Mouse (Mus musculus) 3134 (cell line): Measurements from ENCODE around the gene Arhgap19.
A peak's percentile ranks its signal among the peaks of the same experiment; 100 is the strongest.
"Not testable (repeated sequence)": the region's sequence is repeated elsewhere in the genome, so short reads cannot be mapped to it uniquely, and the experiment has no call there.

ENCODE experiments used
- DNase-seq: peaks from one replicate; pipeline ENCODE4 v3.0.0-alpha.2; 2011; ENCODE audit warnings: low spot score; ENCODE audit not compliant: insufficient read length; ENCODE audit errors: extremely low read depth

Gene Arhgap19

GRCm38 (mm10) chr19:41801742-41802369 is at the start of gene Arhgap19:
TSS of gene Arhgap19 (minus strand) at chr19:41802047.
- DNase-seq, result peak; percentile 96

- DNase-seq, result no peak
These were observed 49.1 kb upstream of the Arhgap19 start for GRCm38 (mm10) chr19:41850719-41851543.

GRCm38 (mm10) chr19:41850021-41850718 is 48.3 kb upstream of the Arhgap19 start:
- DNase-seq, result no peak

DNA sequence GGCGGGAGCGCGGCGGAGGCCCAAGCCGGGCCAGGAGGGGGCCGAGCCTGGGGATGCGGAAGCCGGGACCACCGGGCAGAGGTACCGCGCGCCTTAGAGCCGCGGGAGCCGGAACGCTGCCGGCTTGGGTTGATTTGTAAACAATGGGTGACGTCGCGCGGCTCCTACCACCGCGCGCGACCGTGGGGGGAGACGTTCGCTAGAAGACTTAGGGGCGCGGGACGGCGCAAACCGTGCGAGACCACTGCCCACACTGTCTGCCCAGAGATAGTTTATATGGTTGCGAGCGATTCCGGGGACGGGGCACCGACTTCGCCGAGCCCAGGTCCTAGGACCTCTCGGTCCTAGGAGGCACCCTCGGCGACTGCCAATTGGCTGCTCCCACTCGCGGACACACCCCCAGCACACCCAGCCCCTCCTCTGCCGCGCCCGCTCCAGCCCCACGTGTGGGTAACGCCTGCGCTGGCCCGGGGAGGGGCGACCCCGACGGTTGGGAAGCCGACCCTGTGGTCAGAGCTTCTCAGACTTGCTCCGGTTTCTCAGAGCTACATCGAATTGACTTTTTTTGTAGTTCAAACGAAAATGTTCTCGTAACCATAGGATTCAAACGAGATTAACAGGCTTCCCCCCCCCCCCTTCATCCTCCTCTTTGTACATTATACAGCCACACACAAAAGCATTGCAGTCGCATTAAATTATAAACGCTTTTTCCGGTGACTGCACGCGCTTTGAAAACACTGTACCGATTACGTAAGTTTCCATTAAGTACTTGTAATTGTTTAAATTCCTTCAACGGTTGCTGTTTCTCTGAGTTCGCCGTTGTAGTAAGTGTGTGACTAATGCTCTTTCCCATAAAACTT is 46.4 kb upstream of the Arhgap19 start, which contains the start of gene Frat2:
Gene Frat2 (minus strand): TSS at position 141 of the 860 bp plus-strand sequence.
- peak; percentile 94 for DNase-seq

DNA sequence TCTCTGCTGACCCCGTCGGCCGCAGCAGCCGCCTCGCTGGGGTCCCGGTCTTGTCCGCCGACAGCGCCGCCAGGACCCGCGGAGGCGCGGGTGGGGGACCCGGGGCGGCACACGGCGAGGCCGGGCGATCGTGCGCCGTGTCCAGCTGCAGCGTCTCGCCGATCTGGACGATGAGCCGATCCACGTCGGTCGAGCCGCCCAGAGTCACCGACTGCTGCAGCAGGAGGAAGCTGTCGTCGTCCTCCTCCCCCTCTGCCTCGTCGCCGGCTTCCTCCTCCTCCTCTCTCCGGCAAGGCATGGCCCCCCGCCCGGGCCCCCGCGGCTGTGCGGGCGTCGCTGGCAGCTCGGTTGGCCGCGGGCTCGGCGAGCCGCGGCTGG is 45.8 kb upstream of the Arhgap19 start:
- DNase-seq, result not testable (repeated sequence)

GRCm38 (mm10) chr19:41847091-41847581 is 45.3 kb upstream of the Arhgap19 start:
- DNase-seq, result no peak

DNA sequence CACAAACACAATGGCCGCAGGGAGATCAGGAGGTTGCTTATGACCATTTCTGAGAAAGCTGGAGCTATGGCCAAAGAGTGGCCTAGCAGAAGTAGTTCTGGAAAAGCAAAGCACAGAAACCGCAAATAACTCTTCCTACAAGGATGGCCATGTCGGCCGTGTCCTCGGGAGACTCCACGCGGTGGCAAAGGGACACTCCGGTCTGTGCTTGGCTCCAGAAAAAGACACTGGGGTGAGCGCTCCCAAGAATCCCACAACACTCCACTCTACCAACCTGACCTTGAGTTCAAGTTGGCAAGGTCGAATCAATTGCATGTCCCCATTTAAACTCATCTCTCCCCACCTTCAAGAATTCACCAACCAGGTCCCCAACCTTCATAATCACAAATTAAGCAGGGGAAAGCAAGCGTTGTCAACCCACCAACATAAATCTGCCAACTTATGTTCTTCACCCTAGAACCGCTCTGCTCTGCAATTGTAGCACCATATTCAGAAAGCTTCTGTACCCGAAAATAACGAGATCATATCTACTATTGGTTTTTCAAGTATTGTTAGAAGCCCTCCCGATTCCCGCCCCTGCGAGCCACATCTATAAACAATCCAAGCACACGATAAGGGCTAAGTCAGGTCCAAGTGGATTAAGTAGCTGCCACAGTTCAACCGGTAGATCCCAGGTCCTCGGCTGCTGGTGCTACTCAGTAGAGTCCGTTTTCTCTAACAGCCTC is 44.7 kb upstream of the Arhgap19 start:
- DNase-seq, result no peak

DNA sequence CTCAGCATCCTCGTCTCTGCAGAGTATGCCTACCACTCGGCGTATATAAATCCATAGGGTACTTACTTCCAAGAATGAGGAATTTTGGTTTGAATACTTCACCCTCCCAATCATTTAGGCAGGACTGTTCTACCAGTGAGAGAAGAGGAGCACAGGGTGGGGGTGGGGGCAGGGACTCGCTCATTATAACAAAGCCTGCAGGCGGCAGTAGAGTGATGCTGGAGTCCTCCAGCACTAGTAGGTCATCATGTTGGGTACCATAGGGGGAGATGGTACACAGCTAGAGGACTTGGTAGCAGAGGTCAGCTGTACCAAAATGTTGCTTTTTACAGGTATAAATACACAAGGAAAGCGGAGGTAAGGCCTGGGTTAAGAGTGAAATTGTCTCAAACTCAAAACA is 42.5 kb upstream of the Arhgap19 start:
- DNase-seq, result no peak

DNA sequence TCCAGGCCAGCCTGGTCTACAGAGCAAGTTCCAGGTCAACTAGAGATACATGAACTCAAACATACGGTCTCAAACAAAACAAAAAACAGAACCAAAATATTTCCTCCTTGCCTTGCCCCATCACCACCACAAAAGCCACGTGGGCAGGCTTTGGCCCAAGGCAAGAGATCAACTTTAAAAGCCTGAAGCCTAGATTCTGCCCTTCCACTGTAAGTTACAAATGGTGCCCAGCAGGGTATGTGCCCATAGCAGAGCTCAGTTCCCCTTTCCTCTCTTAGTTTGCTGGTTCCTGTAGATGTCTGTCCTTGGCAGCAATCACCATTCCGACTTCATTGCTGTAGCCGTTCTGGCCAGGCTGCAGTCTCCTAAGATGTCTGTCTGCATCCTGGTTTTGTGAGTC is 40.9 kb upstream of the Arhgap19 start:
- DNase-seq, result no peak

DNA sequence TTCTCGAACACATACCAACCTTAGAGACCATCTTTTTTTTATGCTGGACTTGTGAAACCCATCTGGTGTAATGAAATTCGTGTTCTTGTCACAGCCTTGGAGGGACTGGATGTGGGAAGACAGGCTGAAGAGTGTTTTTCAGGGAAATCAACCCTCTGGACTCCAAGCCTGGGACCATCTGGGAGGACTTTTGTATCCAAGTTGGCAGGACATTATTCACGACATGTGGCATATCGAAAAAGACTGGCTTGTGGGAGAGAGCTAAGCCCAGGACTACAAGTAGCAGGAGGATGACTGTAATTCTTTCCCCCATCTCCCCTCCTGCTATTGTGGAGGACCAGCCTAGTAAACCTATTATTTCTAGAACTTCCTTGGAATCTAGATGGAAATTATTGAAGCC is 40.3 kb upstream of the Arhgap19 start:
- DNase-seq, result no peak

- DNase-seq, result no peak
These were observed 39.4 kb upstream of the Arhgap19 start for GRCm38 (mm10) chr19:41841105-41841750.

DNA sequence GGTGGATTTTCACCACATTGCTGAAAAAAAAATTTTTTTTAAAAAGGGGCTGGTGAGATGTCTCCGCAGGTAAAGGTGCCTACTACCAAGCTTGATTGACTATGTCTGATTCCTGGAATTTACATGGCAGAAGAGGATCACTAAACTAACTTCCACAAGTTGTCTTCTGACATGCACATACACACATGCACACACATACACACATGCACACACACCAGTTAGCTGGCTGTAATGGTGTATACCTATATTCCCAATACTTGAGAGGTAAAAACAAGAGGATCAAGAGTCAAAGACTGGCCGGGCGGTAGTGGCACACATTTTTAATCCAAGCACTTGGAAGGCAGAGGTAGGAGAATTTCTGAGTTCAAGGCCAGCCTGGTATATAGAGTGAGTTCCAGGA is 37.8 kb upstream of the Arhgap19 start:
- DNase-seq, result no peak

DNA sequence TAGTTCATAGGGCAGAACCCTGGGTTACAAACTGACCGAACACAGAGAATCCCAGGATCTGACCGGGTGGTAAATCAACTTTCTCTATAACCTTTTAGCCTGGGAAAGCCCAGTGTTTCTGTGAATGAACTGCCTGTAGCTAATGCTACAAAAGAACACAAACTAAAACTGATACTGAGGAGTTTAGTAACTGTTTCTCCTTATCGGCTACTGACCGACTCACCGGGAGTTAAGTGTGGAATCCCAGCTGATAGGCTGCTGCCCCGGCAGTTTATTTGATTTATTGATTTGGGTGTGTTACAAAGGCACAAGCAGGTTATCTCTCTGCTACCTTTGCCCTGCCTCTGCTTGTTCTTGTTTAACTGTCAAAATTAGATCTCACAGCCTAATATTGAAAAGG is 37.0 kb upstream of the Arhgap19 start:
- no peak for DNase-seq

- DNase-seq, result no peak
These were observed 36.0 kb upstream of the Arhgap19 start for GRCm38 (mm10) chr19:41837917-41838261.

DNA sequence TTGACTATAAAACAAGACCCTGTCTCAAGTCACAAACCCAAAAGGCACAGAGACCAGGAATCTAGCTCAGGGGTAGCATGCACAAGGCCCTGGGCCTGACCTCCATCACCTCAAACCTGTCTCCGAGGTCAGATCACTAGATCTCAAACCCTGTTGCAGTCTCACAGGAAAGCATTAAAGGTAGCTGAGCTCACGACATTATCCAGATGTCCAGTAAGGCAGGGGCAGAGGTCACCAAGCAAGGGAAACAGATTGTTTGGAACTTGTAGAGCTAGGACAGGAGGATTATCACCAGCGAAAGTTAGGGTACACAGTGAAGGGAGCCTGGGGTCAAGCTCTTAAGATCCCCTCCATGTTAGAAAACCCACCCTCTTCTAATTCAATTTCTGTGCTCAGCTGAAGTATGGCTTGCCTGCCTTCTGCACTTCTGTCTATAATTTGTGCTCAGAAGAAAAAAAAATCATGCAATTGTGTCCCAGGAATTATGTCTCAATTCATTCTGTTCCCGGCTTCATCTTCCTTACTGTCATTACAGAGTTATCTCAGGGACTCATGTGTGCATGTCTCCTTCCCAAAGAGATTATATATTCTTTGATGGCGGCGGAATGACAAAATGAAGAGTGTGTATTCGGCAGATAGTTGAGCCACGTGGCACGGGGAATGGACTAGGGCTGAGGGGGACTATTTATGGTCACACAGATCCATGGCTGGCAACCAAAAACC is 35.5 kb upstream of the Arhgap19 start:
- no peak for DNase-seq

DNA sequence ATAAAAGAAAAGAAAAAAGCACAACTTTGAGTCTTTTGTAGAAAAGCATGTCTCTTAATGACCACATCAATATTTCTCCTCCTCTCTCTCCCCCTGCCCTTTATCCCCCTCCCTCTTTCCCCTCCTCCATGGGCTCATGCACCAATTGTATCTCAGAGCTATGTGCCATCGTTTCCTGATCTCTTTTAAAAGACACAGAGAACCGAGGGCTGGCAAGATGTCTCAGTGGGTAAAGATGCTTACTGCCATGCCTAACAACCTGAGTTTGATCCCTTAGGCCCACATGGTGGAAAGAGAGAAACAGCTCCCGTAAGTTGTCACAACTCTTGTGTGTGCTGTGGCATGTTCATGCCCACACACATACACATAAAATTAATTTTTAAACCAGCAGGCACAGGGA is 34.9 kb upstream of the Arhgap19 start:
- no peak for DNase-seq

- DNase-seq, result no peak
These were observed 34.0 kb upstream of the Arhgap19 start for GRCm38 (mm10) chr19:41835816-41836215.

DNA sequence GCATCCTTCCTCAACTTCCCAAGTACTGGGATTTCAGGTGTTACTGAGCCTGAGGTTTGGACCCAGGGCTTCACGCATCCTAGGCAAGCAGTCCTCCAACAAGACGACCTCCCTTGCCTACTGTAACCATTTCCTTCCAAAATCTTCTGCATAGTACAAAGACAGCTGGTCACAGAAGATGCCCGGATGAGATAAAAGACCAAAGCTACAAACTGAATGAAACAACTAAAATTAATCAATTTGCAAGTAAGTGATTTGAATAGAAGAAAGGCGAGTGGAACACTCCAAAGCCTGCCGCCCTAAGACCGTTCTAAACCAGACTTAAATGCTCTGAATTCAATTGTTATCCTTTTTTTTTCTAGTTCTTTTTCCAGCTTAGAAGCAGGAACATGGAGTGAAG is 33.6 kb upstream of the Arhgap19 start:
- no peak for DNase-seq
